Mouse (Mus musculus) limb, embryonic 14.5 days (tissue): ENCODE measurements at regions not wholly inside any gene's neighbourhood (a gene's known extent, or its start where the extent isn't known, plus 50 kb on each side); places are given as distances from the start of the nearest gene placed in this dataset.

Source experiments
- ATAC-seq: fragments of 200-750 bp; cut with Nextera tagmentation; 2 replicates; pipeline ENCODE4 v1.8.0; 2017; ENCODE audit warnings: low read depth, moderate number of reproducible peaks, moderate TSS enrichment; ENCODE audit not compliant: low FRiP score
- DNase-seq: peaks from one replicate; pipeline ENCODE4 v3.0.0-alpha.2; 2015; ENCODE audit warnings: low spot score
- H3K27ac ChIP-seq: fragments of 300-500 bp; sonication (generic); replicated peaks from 2 replicates; pipeline ENCODE4 v1.5.1; 2014; ENCODE audit warnings: low read depth, mild to moderate bottlenecking, low read length, moderate library complexity, mixed read lengths
- H3K27me3 ChIP-seq: fragments of 300-500 bp; sonication (generic); 2 replicates; pipeline ENCODE4 v1.6.1; 2014; ENCODE audit warnings: low read length, mixed read lengths; ENCODE audit not compliant: control insufficient read depth, insufficient read depth
- H3K36me3 ChIP-seq: fragments of 300-500 bp; sonication (generic); 2 replicates; pipeline ENCODE4 v1.6.1; 2014; ENCODE audit warnings: mild to moderate bottlenecking, low read length, moderate library complexity, mixed read lengths; ENCODE audit not compliant: control insufficient read depth, insufficient read depth
- H3K4me1 ChIP-seq: fragments of 300-500 bp; sonication (generic); 2 replicates; pipeline ENCODE4 v1.6.1; 2014; ENCODE audit warnings: antibody characterized with exemption, low read length, mixed read lengths; ENCODE audit not compliant: control insufficient read depth, insufficient read depth
- H3K4me2 ChIP-seq: fragments of 300-500 bp; sonication (generic); replicated peaks from 2 replicates; pipeline ENCODE4 v1.6.1; 2014; ENCODE audit warnings: low read depth, mild to moderate bottlenecking, low read length, moderate library complexity; ENCODE audit not compliant: severe bottlenecking
- H3K4me3 ChIP-seq: fragments of 300-500 bp; sonication (generic); replicated peaks from 2 replicates; pipeline ENCODE4 v1.5.1; 2014; ENCODE audit warnings: low read length
- H3K9ac ChIP-seq: fragments of 300-500 bp; sonication (generic); 2 replicates; pipeline ENCODE4 v1.6.1; 2014; ENCODE audit warnings: mild to moderate bottlenecking, low read depth, low read length, moderate library complexity; ENCODE audit not compliant: severe bottlenecking
- H3K9me3 ChIP-seq: fragments of 300-500 bp; sonication (generic); 2 replicates; pipeline ENCODE4 v1.6.1; 2016; ENCODE audit warnings: low read length; ENCODE audit not compliant: control insufficient read depth
- POLR2A ChIP-seq: fragments of 200-500 bp; IDR thresholded peaks from 2 replicates; pipeline ENCODE4 v1.8.0; 2012; ENCODE audit warnings: inconsistent platforms, mild to moderate bottlenecking, moderate library complexity, borderline replicate concordance; ENCODE audit not compliant: insufficient read depth, insufficient read length; ENCODE audit errors: extremely low read depth
- WGBS: fragments of 180-500 bp; shearing (Covaris S2); extraction: QIAGEN DNeasy Blood & Tissue Kit; methylation state at CpG from one replicate; pipeline ENCODE4 v1.1.7; 2014; 5-methylcytosine and 5-hydroxymethylcytosine counted together

GRCm38 (mm10) chr13:72711842-72712330 is 83.3 kb downstream of the Irx2 start:
- no peaks in the 10 kb centered on the region for H3K27me3 ChIP-seq
- WGBS, result 64% methylated on average over 4 of the region's 4 CpGs
- no peak for TF ChIP-seq POLR2A
- ATAC-seq, result no peak
- no peak overlapping the region for H3K4me2 ChIP-seq
- peak; percentile 8 for DNase-seq
- H3K4me3 ChIP-seq, result no peak overlapping the region
- H3K4me1 ChIP-seq, result peaks cover 14% of the 10 kb centered on the region; the same call in 1 of the 2 replicates
- no peak overlapping the region for H3K9ac ChIP-seq
- no peaks in the 10 kb centered on the region for H3K36me3 ChIP-seq
- H3K27ac ChIP-seq, result no peak overlapping the region
- no peaks in the 10 kb centered on the region for H3K9me3 ChIP-seq

GRCm38 (mm10) chr13:72714793-72715192 is 86.2 kb downstream of the Irx2 start:
- DNase-seq, result no peak

DNA sequence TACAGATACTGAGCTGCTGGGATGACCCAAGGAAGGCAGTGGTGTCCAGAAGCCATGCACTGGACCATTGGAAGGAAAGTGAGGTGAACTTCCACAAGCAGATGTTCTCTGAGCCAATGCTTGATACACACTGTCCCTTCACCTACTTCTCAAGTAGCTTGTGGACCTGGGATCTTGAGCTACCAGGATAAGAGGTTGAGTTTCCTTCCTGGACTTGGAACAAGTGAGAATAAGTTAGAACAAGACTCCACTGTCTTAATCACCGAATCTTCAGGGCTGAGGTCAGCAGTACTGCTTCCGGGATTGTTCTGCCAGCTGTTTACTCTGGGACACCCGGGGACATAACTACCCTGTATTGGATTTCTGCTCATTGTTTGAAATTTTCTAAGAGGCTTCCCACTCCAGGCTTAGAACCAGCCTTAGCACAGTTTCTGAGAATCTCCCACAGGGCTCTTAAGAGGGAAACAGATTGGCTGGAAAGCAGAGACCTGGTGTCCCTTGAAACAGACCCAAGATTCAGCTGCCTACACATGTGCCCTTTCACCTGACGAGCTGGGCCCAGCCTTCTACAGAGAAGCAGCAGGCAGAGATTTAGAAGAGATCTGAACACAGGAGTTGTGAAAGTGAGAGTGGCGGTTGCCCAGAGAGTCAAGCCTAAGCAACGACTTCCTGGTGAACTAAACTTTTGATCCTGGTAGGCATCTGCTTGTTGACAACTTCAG is 87.5 kb downstream of the Irx2 start:
- ATAC-seq, result no peak
- Histone ChIP-seq H3K9ac (no peak overlapping the region), H3K27me3 (no peaks in the 10 kb centered on the region), H3K4me1 (no peaks in the 10 kb centered on the region), H3K27ac (no peak overlapping the region), H3K36me3 (no peaks in the 10 kb centered on the region), H3K9me3 (no peaks in the 10 kb centered on the region), H3K4me2 (no peak overlapping the region), H3K4me3 (no peak overlapping the region)
- no peak for TF ChIP-seq POLR2A
- DNase-seq, result no peak
- 47% methylated on average over 6 of the region's 6 CpGs for WGBS

More at GRCm38 (mm10) chr13:72714793-72715192, 86.2 kb downstream of the Irx2 start:
- H3K9ac ChIP-seq, result no peak overlapping the region
- H3K4me3 ChIP-seq, result no peak overlapping the region
- WGBS, result 35% methylated on average over 7 of the region's 7 CpGs
- H3K4me2 ChIP-seq, result no peak overlapping the region
- 0 out of 2 replicates have a peak, but pooled peaks cover 3% of the 10 kb centered on the region for H3K4me1 ChIP-seq
- no peaks in the 10 kb centered on the region for H3K9me3 ChIP-seq
- no peak overlapping the region for H3K27ac ChIP-seq
- no peak for ATAC-seq
- no peaks in the 10 kb centered on the region for H3K36me3 ChIP-seq
- no peaks in the 10 kb centered on the region for H3K27me3 ChIP-seq
- TF ChIP-seq POLR2A, result no peak

DNA sequence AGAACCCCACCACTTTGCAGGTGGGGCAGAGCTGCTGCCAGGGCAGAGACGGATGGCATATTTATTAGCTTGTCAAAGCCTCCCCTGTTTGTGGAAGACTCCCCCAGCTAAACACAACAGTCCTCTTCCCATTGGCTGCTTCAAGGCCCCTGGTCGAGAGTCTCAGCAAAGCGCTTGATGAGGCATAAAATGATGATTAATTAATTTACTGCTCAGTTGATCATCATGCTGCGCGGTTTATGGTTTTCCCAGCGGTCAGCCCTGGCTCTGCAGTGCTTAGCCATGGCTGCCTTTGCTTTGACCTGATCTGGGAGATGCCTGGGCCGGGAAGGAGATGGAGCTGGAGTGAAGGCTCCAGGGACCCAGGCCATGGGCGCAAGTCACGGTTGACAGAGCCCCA is 98.5 kb downstream of the Irx2 start:
- Histone ChIP-seq H3K9me3 (no peaks in the 10 kb centered on the region), H3K27me3 (no peaks in the 10 kb centered on the region)

GRCm38 (mm10) chr13:72735916-72736315 is 107.3 kb downstream of the Irx2 start:
- TF ChIP-seq POLR2A, result no peak
- Histone ChIP-seq H3K4me2 (no peak overlapping the region), H3K4me3 (no peak overlapping the region), H3K27me3 (no peaks in the 10 kb centered on the region), H3K9ac (no peak overlapping the region), H3K4me1 (no peaks in the 10 kb centered on the region), H3K36me3 (no peaks in the 10 kb centered on the region), H3K27ac (no peak overlapping the region), H3K9me3 (no peaks in the 10 kb centered on the region)
- DNase-seq (no peak), ATAC-seq (no peak)
- 43% methylated on average over 8 of the region's 8 CpGs for WGBS

More for the DNA sequence above, 98.5 kb downstream of the Irx2 start:
- Histone ChIP-seq H3K9ac (no peak overlapping the region), H3K4me1 (no peaks in the 10 kb centered on the region), H3K4me3 (no peak overlapping the region), H3K4me2 (no peak overlapping the region), H3K27ac (no peak overlapping the region), H3K36me3 (no peaks in the 10 kb centered on the region)
- WGBS, result 49% methylated on average over 9 of the region's 9 CpGs
- no peak for ATAC-seq
- DNase-seq, result no peak
- no peak for TF ChIP-seq POLR2A

DNA sequence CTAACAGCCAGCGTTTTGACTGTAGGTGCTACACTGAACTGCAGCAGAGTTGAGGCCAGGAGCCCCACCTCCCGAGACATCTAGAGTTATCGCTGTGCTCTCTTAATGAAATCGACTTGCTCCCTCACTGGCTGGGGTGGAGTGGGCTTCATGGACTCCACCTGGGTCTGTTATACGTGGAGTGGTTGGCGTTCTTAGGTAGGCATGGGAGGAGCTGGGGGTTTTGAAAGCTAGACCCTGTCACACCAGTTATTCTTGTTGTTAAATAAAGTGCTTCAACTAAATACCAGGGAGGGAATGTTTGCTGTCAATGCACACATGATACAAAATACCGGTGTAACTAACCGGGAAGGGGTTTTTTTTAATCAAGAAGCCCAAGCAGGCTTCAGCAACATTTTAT is 108.4 kb downstream of the Irx2 start:
- Histone ChIP-seq H3K27ac (no peak overlapping the region), H3K27me3 (no peaks in the 10 kb centered on the region), H3K9me3 (no peaks in the 10 kb centered on the region), H3K4me2 (no peak overlapping the region), H3K4me3 (no peak overlapping the region), H3K4me1 (no peaks in the 10 kb centered on the region), H3K9ac (no peak overlapping the region), H3K36me3 (no peaks in the 10 kb centered on the region)
- DNase-seq (peak; percentile 15), ATAC-seq (no peak)
- WGBS, result 60% methylated on average over 8 of the region's 8 CpGs
- TF ChIP-seq POLR2A, result no peak
